Mouse (Mus musculus) lung, adult 2 months (tissue): Measurements from ENCODE around the gene Akap9.

Source experiments
- CTCF ChIP-seq: fragments of 200-500 bp; IDR thresholded peaks from 2 replicates; pipeline ENCODE4 v1.5.1; 2011; ENCODE audit warnings: mild to moderate bottlenecking, low read length, control low read depth; ENCODE audit not compliant: insufficient read depth
- POLR2A ChIP-seq: fragments of 200-500 bp; IDR thresholded peaks from 2 replicates; pipeline ENCODE4 v1.6.1; 2011; ENCODE audit warnings: low read depth, mild to moderate bottlenecking, control low read depth, low read length, borderline replicate concordance; ENCODE audit errors: extremely low read depth

- TF ChIP-seq CTCF, result no peak
- no peak for TF ChIP-seq POLR2A
These were observed 3.8 kb downstream of the Akap9 start for GRCm38 (mm10) chr5:3931636-3932035.
